Mouse (Mus musculus): ENCODE results near the gene Igsf3. TPM values are rescaled to one million over a fixed set of nuclear protein-coding genes. Genes with fewer than 3 reads are reported as not detected.
"Not testable (repeated sequence)": the region's sequence is repeated elsewhere in the genome, so short reads cannot be mapped to it uniquely, and the experiment has no call there.

Igsf3 gene
- total RNA-seq, 1 experiment from 2014 or later, result 7.0 TPM

GRCm38 (mm10) chr3:101404620-101405415, 27.9 kb downstream of the Igsf3 start:
- no peak for DNase-seq

- no peak for DNase-seq
These were observed 28.6 kb downstream of the Igsf3 start for GRCm38 (mm10) chr3:101405495-101405894.

DNA sequence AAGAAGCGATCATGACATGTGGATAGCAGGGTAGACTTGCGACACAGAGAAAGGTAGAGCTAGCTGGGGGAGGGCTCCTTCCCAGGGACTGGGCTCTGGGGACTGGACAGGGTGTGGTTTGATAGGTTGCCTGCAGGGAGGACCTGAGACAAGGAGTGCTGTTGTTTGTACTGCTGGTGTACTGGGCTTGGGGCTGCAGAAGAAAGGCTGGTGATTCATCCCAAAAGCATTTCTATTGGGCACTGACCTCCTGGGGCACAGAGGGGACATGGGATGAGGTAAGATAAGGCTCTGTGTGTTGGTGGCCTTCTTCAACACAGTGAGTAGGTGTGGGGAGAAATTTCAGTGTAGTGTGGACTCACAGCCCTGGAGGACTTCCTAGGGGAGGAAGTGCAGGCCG, 29.2 kb downstream of the Igsf3 start:
- DNase-seq, result no peak

DNA sequence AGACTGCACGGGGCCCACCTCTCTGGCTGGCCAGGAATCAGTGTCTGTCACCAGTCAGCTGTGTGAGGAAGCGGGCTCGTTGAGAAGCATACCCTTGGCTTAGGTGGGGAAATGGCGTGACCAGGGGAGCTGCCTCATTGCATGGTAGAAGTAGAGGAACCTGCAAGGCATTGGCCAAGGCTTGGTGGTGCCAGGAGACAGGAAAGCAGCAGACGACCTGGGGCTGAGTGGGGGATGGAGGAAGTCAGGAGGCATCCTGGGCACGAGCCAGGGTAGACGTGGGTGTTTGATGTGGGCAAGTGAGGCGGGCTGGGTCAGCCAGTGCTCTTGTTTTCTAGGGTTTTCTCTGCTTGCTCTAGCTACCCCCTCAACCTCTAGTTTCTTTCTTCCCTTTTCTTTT, 30.7 kb downstream of the Igsf3 start:
- peak; percentile 30 for DNase-seq

- peak; percentile 26 for DNase-seq
These were observed 32.3 kb downstream of the Igsf3 start for GRCm38 (mm10) chr3:101408953-101409750.

DNA sequence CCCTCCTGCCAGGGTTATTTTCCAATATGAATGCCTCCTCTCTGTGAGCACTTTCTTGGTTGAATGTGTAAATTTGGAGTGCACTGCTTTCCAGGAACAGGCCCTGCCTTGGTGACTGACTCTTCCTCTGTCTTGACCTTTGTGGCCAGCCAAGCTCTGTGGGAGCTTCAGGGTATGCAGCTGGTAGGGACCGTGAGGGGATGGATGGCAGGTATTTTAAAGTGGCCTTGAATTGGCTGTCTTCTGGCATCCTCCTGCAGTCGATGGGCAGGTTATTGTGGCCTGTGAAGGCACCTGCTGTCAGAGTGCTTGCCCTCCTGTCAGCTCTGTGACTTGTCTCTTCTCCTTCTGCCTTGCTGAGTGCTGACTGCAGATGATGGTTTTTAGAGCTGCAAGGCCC, 33.3 kb downstream of the Igsf3 start:
- DNase-seq, result no peak

- DNase-seq, result no peak
These were observed 33.9 kb downstream of the Igsf3 start for GRCm38 (mm10) chr3:101410745-101411144.

DNA sequence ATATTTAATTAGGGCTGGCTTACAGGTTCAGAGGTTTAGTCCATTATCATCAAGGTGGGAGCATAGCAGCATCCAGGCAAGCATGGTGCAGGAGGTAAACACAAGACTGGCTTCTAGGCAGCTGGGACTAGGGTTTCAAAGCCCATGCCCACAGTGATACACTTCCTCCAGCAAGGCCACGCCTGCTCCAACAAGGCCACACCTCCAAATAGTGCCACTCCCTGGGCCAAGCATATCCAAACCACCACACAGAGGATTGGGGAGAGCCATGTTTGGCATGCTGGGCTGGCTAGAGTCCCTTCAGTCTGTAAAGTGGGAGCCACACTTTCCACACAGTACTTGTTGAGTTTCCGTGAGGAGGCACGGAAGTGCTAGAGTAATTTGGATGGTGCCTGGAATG, 34.7 kb downstream of the Igsf3 start:
- DNase-seq, result no peak

- DNase-seq, result no peak
These were observed 35.2 kb downstream of the Igsf3 start for GRCm38 (mm10) chr3:101412115-101412514.

GRCm38 (mm10) chr3:101413013-101413412, 36.1 kb downstream of the Igsf3 start:
- DNase-seq, result not testable (repeated sequence)

DNA sequence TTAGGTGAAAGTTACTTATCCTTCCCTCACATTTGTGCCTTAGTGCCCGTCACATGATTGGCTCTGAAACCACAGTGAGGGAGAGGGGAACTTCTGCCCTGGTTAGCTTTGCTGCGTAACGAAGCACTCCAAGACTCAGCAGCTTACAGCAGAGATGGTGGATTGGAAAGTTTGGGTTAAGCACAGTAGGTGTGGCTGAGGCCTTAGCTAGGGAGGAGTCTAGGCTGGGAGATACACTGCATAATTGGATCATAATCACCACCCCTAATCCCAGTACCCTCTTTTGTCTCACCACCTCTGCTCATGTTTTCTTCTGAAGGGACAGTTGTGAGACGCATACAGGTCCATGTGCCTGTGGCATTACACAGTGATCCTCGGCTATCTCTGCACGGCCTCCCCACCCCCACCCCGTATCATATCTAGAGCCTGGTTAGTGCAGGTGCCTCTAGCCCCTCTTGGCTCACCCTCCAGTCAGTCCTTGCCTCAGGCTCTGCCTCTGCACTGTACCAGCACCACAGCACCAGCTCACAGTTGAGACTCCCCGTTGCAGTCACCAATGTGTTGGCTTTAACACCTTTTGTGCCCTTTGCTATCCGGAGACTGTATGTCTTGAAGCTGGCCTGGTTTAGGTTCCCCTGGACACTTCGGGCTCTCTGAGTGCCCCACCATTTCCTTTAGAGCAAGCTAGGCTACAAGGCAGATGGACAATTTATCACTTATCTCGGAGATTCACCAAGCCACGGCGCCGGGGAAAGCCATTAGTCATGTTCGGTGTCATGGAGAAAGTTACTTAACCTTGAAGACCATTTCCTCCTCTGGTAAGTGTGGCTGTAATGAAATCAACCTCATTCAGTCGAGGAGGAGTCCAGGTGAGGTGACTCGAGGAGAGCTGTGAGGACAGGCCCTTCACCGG, 42.1 kb downstream of the Igsf3 start:
- DNase-seq, result no peak

GRCm38 (mm10) chr3:101419653-101419994, 42.7 kb downstream of the Igsf3 start:
- no peak for DNase-seq

DNA sequence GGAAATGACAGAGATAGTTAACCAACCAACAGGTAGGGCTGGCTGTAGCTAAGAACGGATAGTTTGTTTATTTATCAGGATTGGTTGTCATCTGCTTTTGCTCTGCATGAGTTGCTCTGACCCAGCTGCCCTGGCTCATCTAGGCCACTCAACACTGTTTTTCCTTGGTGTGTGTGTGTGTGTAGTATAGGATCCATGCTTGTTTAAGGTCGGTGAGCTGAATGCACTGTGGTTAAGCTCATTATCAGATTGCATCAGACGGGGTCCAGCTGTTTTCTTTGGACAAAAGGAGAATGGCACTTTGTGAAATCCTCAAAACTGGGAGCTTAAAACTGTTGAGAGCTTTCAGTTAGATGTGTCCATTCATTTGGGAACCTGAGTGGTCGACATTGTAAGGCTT, 46.3 kb downstream of the Igsf3 start:
- no peak for DNase-seq

- DNase-seq, result no peak
These were observed 47.5 kb downstream of the Igsf3 start for GRCm38 (mm10) chr3:101424295-101424885.

DNA sequence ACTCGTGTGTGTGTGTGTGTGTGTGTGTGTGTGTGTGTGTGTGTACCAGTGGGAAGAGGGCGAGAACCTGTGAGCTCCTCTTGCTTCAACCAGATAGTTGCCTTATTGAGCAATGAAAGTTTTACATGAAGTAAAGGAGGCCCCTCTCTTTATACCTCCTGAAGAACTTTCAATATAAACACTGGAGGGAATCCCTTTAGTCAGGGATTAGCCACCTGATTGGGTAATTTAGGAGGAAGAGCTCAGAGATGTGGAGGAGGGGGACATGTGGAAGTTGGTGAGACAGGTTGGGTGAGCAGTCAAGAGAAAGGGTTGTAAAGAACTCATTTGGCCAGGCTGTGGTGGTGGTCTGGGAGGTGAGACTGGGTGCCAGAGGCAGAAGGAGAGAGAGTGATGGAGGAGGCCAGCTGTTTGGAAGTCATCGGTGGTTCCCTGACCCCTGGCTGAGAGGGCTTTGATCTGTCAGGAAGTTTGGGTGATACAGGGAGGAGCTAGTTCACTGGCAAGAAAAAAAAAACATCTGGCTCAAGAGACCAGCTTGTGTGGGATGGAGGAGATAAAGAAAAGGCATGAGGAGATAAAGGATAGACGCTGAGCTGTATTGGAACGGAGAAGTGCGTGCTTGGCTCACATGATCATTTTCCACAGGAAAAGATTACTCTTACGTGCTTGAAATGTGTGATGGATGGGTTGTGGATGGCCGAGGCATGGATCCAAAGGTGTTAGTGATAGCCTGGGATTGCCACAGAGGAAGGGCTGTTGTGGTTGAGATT, 53.3 kb downstream of the Igsf3 start:
- DNase-seq, result no peak

DNA sequence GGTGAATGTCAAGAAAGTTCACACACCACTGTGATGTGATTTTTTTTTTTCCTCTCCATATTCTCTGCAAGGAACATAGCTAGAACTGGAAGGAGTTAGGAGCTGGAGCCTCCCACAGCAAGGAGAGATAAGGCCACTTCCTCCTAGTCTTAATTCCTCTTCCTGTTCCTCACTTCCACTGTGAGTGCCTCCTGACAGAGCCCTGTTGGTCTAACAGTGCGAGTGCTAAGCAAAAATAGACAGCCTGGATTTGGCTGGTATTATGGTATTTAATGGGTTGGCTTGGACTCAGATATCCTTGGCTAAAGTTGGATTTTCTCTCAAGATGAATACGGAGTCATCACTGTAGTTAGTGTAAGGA, 53.9 kb downstream of the Igsf3 start:
- no peak for DNase-seq

DNA sequence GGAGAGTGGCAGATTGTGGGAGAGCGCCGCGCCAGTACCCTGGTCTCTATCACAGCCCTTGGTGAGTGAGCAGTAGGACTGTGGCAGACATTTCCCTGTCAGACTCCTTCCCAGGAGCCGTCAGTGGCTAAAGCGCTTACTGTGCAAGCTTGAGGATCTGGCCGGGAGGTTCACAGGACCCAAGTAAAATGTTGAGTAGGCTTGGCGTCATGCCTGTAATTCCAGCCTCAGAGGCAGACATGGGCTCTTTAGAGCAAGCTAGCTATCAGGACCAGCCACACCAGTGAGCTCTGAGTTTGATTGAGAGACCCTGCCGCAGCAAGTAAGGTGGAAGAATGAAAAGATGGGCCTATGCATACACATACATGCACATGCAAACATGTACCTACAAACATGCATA, 58.8 kb downstream of the Igsf3 start:
- DNase-seq, result no peak

DNA sequence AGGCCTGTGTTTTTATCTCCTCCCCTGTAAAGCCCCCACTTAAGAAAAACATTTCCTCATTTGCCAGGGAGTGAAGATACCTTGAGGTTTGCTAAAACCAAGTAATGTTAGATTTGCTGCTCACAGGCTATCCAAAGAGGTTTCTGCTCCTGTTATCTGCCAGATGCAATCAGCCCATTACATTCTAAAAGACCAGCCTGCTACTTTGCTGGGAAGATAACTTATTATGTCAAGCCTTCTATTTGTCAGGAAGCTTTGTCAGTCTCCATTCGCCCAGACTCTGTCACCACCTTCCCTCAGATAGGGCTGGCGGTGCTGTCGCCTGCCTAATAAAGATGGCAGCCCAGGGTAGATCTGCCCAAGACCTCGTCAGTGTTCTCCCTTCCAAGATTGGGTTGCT, 59.6 kb downstream of the Igsf3 start:
- no peak for DNase-seq

DNA sequence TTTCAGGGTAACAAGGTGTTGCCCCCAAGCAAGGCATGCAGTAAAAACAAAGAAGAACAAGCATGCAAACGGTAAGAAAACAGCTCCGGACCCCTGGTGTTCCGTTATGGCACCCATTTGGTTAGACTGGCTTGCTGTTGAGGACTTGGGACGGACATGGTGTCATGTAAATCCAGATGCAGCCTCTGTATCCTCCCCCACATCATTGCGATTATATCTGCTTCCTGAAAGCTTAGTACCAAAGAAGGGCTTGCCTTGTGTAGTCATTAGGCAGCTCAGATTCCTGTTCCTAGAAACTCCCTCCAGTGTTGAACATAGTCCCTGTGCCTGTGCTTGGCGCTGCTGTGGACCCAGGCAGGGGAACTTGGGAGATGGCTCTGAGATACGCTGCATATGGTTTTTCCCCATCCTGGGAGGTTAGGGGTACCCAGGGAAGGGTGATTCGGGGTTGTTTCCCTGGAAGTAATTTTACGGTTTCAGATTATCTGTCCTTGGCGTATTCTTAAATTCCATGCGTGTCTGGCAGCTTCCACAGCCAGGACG, 60.2 kb downstream of the Igsf3 start:
- no peak for DNase-seq

DNA sequence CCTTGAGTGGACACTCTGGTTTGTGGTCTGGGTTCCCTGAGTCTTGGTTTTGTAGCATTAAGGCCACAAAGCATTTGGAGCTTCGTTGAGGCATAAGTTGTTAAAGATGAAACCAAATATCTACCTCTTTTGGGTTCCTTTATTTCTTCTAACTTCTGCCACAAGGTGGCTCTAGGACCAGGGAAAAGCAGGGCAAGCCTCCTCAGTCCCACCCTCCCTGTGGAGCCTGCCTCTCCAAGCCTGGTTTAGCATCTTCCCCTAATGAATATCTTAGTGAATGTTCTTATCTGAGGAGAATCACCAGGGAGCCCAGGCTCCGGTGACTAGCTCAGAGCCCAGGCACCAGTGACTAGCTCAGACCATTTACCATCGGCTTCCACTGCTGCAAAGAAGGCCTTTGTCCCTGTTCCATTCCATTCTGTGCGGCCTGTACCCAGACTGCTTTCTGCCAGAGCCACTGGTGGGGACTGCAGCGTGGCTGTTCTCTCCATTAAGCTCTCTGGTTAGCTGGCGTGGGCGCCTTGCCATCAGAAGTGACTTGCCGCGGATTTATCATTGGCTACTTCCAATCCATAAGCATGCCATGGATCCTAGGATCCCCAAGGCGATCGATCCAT, 66.5 kb downstream of the Igsf3 start:
- DNase-seq, result no peak

- DNase-seq, result no peak
These were observed 67.6 kb downstream of the Igsf3 start for GRCm38 (mm10) chr3:101444437-101444836.

All from adrenal gland, postnatal 25 days (tissue).